Mouse (Mus musculus) limb, embryonic 14.5 days (tissue): ENCODE data around the gene Snx29. TPM values are rescaled to one million over a fixed set of nuclear protein-coding genes. Genes with fewer than 3 reads are reported as not detected.

Source experiments
- ATAC-seq: fragments of 200-750 bp; cut with Nextera tagmentation; 2 replicates; pipeline ENCODE4 v1.8.0; 2017; ENCODE audit warnings: low read depth, moderate number of reproducible peaks, moderate TSS enrichment; ENCODE audit not compliant: low FRiP score
- DNase-seq: peaks from one replicate; pipeline ENCODE4 v3.0.0-alpha.2; 2015; ENCODE audit warnings: low spot score
- H3K27ac ChIP-seq: fragments of 300-500 bp; sonication (generic); replicated peaks from 2 replicates; pipeline ENCODE4 v1.5.1; 2014; ENCODE audit warnings: low read depth, mild to moderate bottlenecking, low read length, moderate library complexity, mixed read lengths
- H3K27me3 ChIP-seq: fragments of 300-500 bp; sonication (generic); 2 replicates; pipeline ENCODE4 v1.6.1; 2014; ENCODE audit warnings: low read length, mixed read lengths; ENCODE audit not compliant: control insufficient read depth, insufficient read depth
- H3K36me3 ChIP-seq: fragments of 300-500 bp; sonication (generic); 2 replicates; pipeline ENCODE4 v1.6.1; 2014; ENCODE audit warnings: mild to moderate bottlenecking, low read length, moderate library complexity, mixed read lengths; ENCODE audit not compliant: control insufficient read depth, insufficient read depth
- H3K4me1 ChIP-seq: fragments of 300-500 bp; sonication (generic); 2 replicates; pipeline ENCODE4 v1.6.1; 2014; ENCODE audit warnings: antibody characterized with exemption, low read length, mixed read lengths; ENCODE audit not compliant: control insufficient read depth, insufficient read depth
- H3K4me2 ChIP-seq: fragments of 300-500 bp; sonication (generic); replicated peaks from 2 replicates; pipeline ENCODE4 v1.6.1; 2014; ENCODE audit warnings: low read depth, mild to moderate bottlenecking, low read length, moderate library complexity; ENCODE audit not compliant: severe bottlenecking
- H3K4me3 ChIP-seq: fragments of 300-500 bp; sonication (generic); replicated peaks from 2 replicates; pipeline ENCODE4 v1.5.1; 2014; ENCODE audit warnings: low read length
- H3K9ac ChIP-seq: fragments of 300-500 bp; sonication (generic); 2 replicates; pipeline ENCODE4 v1.6.1; 2014; ENCODE audit warnings: mild to moderate bottlenecking, low read depth, low read length, moderate library complexity; ENCODE audit not compliant: severe bottlenecking
- H3K9me3 ChIP-seq: fragments of 300-500 bp; sonication (generic); 2 replicates; pipeline ENCODE4 v1.6.1; 2016; ENCODE audit warnings: low read length; ENCODE audit not compliant: control insufficient read depth
- POLR2A ChIP-seq: fragments of 200-500 bp; IDR thresholded peaks from 2 replicates; pipeline ENCODE4 v1.8.0; 2012; ENCODE audit warnings: inconsistent platforms, mild to moderate bottlenecking, moderate library complexity, borderline replicate concordance; ENCODE audit not compliant: insufficient read depth, insufficient read length; ENCODE audit errors: extremely low read depth
- WGBS: fragments of 180-500 bp; shearing (Covaris S2); extraction: QIAGEN DNeasy Blood & Tissue Kit; methylation state at CpG from one replicate; pipeline ENCODE4 v1.1.7; 2014; 5-methylcytosine and 5-hydroxymethylcytosine counted together
- polyA plus RNA-seq, 2 experiments: library from polyadenylated mRNA; depleted of rRNA in 1 of 2; stranded (reverse) in 1 of 2; unstranded in 1 of 2; fragments of >200 nt; fragmentation: Nextera tagmentation in 1 of 2; extraction: Ambion mirVana in 1 of 2; gene quantifications; 2 replicates each; pipeline versions ENCODE4 v1.2.1 to v1.2.3; 2012 to 2014

The Snx29 gene
- polyA plus RNA-seq, 2 experiments = 4.9 to 9.3 TPM

DNA sequence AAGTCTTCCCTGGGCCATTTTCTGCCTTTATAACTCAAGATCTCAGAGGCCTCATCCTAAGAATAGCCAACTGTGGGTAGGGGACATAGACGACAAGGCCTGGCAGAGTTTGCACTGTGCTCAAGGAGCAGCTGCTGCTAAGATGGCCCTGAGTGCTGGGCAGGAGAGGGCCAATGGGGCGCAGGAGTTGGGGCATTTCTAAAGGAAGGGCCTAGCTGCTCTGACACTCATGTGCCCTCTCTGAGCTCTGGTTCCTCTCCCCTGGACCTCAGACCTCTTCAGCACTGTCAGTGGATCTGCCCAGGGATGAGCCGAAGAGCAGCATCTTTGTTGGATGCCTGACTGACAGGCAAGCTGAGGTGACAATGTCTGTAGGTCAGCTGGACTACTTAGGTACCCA lies 426.4 kb downstream of the Snx29 start:
- no peak for ATAC-seq
- no peak overlapping the region for H3K27ac ChIP-seq
- no peak overlapping the region for H3K9ac ChIP-seq
- H3K4me1 ChIP-seq = no peaks in the 10 kb centered on the region
- H3K9me3 ChIP-seq = no peaks in the 10 kb centered on the region
- no peak overlapping the region for H3K4me3 ChIP-seq
- no peak for TF ChIP-seq POLR2A
- 92% methylated on average over 3 of the region's 3 CpGs for WGBS
- H3K36me3 ChIP-seq = no peaks in the 10 kb centered on the region
- DNase-seq = no peak
- H3K27me3 ChIP-seq = no peaks in the 10 kb centered on the region
- H3K4me2 ChIP-seq = no peak overlapping the region

GRCm38 (mm10) chr16:11750605-11751004 lies 427.9 kb downstream of the Snx29 start:
- no peak for DNase-seq
- Histone ChIP-seq H3K36me3 (no peaks in the 10 kb centered on the region), H3K4me1 (no peaks in the 10 kb centered on the region), H3K27ac (no peak overlapping the region), H3K9ac (no peak overlapping the region), H3K9me3 (no peaks in the 10 kb centered on the region), H3K4me3 (no peak overlapping the region), H3K4me2 (no peak overlapping the region), H3K27me3 (no peaks in the 10 kb centered on the region)
- no peak for TF ChIP-seq POLR2A
- ATAC-seq = no peak

GRCm38 (mm10) chr16:11752557-11752956 lies 429.8 kb downstream of the Snx29 start:
- Histone ChIP-seq H3K9ac (no peak overlapping the region), H3K27me3 (no peaks in the 10 kb centered on the region), H3K9me3 (no peaks in the 10 kb centered on the region), H3K4me3 (no peak overlapping the region), H3K4me2 (no peak overlapping the region), H3K27ac (no peak overlapping the region), H3K4me1 (no peaks in the 10 kb centered on the region), H3K36me3 (no peaks in the 10 kb centered on the region)
- no peak for ATAC-seq
- no peak for TF ChIP-seq POLR2A
- no peak for DNase-seq
- 84% methylated on average over 5 of the region's 5 CpGs for WGBS

GRCm38 (mm10) chr16:11753466-11753865 lies 430.8 kb downstream of the Snx29 start:
- no peak for TF ChIP-seq POLR2A
- 73% methylated on average over 2 of the region's 2 CpGs for WGBS
- Histone ChIP-seq H3K4me3 (no peak overlapping the region), H3K36me3 (0 out of 2 replicates have a peak, but pooled peaks cover 6% of the 10 kb centered on the region), H3K9me3 (no peaks in the 10 kb centered on the region), H3K27ac (no peak overlapping the region), H3K4me2 (no peak overlapping the region), H3K9ac (no peak overlapping the region), H3K27me3 (no peaks in the 10 kb centered on the region), H3K4me1 (no peaks in the 10 kb centered on the region)
- ATAC-seq (no peak), DNase-seq (no peak)

GRCm38 (mm10) chr16:11754136-11754535 lies 431.4 kb downstream of the Snx29 start:
- Histone ChIP-seq H3K4me1 (no peaks in the 10 kb centered on the region), H3K4me3 (no peak overlapping the region), H3K9me3 (no peaks in the 10 kb centered on the region), H3K4me2 (no peak overlapping the region), H3K9ac (no peak overlapping the region), H3K36me3 (0 out of 2 replicates have a peak, but pooled peaks cover 6% of the 10 kb centered on the region), H3K27me3 (no peaks in the 10 kb centered on the region), H3K27ac (no peak overlapping the region)
- TF ChIP-seq POLR2A = no peak
- no peak for DNase-seq
- 91% methylated on average over 2 of the region's 2 CpGs for WGBS
- ATAC-seq = no peak

GRCm38 (mm10) chr16:11755281-11756066 lies 432.8 kb downstream of the Snx29 start:
- 85% methylated on average over 9 of the region's 9 CpGs for WGBS
- Histone ChIP-seq H3K27ac (no peak overlapping the region), H3K4me3 (no peak overlapping the region), H3K4me1 (no peaks in the 10 kb centered on the region), H3K9me3 (no peaks in the 10 kb centered on the region), H3K36me3 (0 out of 2 replicates have a peak, but pooled peaks cover 6% of the 10 kb centered on the region), H3K9ac (no peak overlapping the region), H3K27me3 (no peaks in the 10 kb centered on the region), H3K4me2 (no peak overlapping the region)
- no peak for TF ChIP-seq POLR2A
- ATAC-seq (no peak), DNase-seq (no peak)
